Mouse (Mus musculus) erythroblast, embryonic 14.5 days (primary cell): Measurements from ENCODE around the gene Lrrc7.

ENCODE experiments used
- GATA1 ChIP-seq: IDR thresholded peaks from 2 replicates; pipeline ENCODE4 v1.6.1; 2012; ENCODE audit warnings: low read length, inconsistent platforms, mixed read lengths
- TAL1 ChIP-seq: IDR thresholded peaks from 3 replicates; pipeline ENCODE4 v1.6.1; 2012; ENCODE audit warnings: low read length, inconsistent platforms, mixed read lengths

DNA sequence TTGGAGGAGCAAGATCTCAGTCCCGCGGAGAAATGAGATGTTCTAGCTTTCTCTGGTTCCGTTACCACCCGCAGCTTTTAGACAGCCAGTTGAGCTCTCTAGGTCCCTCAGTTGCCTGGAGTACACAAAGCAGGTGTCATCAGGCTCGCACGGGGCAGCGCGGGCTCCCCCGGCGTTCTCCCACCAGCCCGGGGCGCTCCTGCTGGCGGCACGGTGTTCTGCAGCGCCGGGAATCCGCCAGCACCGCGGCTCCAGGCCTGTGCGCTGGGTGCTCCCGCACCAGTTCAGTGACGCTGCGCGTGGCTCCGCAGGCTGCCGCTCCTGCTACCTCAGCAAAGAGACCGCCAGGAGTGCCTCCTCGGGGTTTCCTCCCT, at the start of gene Lrrc7:
- TF ChIP-seq GATA1 (no peak), TAL1 (no peak)
